Mouse (Mus musculus) intestine, embryonic 16.5 days (tissue): ENCODE data around the gene Cep89. TPM values are rescaled to one million over a fixed set of nuclear protein-coding genes. Genes with fewer than 3 reads are reported as not detected.

Experiments
- ATAC-seq: fragments of 200-750 bp; cut with Nextera tagmentation; 2 replicates; pipeline ENCODE4 v1.8.0; 2017; ENCODE audit warnings: moderate TSS enrichment, moderate library complexity
- H3K27ac ChIP-seq: fragments of 300-500 bp; sonication (generic); 2 replicates; pipeline ENCODE4 v1.5.1; 2014; ENCODE audit warnings: mild to moderate bottlenecking, low read length
- H3K27me3 ChIP-seq: fragments of 300-500 bp; sonication (generic); replicated peaks from 2 replicates; pipeline ENCODE4 v1.6.1; 2014; ENCODE audit warnings: low read length, control low read depth, mixed read lengths; ENCODE audit not compliant: control insufficient read depth, insufficient read depth
- H3K36me3 ChIP-seq: fragments of 300-500 bp; sonication (generic); 2 replicates; pipeline ENCODE4 v1.6.1; 2014; ENCODE audit warnings: low read length, control low read depth; ENCODE audit not compliant: control insufficient read depth, insufficient read depth
- H3K4me1 ChIP-seq: fragments of 300-500 bp; sonication (generic); 2 replicates; pipeline ENCODE4 v1.6.1; 2014; ENCODE audit warnings: low read length, control low read depth, mixed read lengths; ENCODE audit not compliant: control insufficient read depth, insufficient read depth
- H3K4me2 ChIP-seq: fragments of 300-500 bp; sonication (generic); 2 replicates; pipeline ENCODE4 v1.6.1; 2014; ENCODE audit warnings: low read depth, low read length, control low read depth
- H3K4me3 ChIP-seq: fragments of 300-500 bp; sonication (generic); 2 replicates; pipeline ENCODE4 v1.5.1; 2014; ENCODE audit warnings: mild to moderate bottlenecking, low read length
- H3K9ac ChIP-seq: fragments of 300-500 bp; sonication (generic); 2 replicates; pipeline ENCODE4 v1.6.1; 2014; ENCODE audit warnings: low read depth, low read length
- H3K9me3 ChIP-seq: fragments of 300-500 bp; sonication (generic); 2 replicates; pipeline ENCODE4 v1.6.1; 2016; ENCODE audit warnings: low read length, control low read depth; ENCODE audit not compliant: control insufficient read depth
- WGBS: fragments of 180-500 bp; shearing (Covaris S2); extraction: QIAGEN DNeasy Blood & Tissue Kit; methylation state at CpG from one replicate; pipeline ENCODE4 v1.1.7; 2014; 5-methylcytosine and 5-hydroxymethylcytosine counted together
- polyA plus RNA-seq: library from polyadenylated mRNA; unstranded; fragments of >200 nt; fragmentation: Nextera tagmentation; extraction: Ambion mirVana; gene quantifications from 2 replicates; pipeline ENCODE4 v1.2.1, GENCODE M21; 2015

Gene Cep89
- polyA plus RNA-seq, 1 experiment from 2014 or later: 45.0 TPM

- WGBS: 53% methylated on average over 5 of the region's 5 CpGs
- Histone ChIP-seq H3K4me2 (no peak overlapping the region), H3K9ac (no peak overlapping the region), H3K9me3 (no peaks in the 10 kb centered on the region), H3K36me3 (peaks cover 7% of the 10 kb centered on the region), H3K27me3 (no peaks in the 10 kb centered on the region), H3K4me1 (no peaks in the 10 kb centered on the region; the same call in 1 of the 2 replicates), H3K4me3 (no peak overlapping the region), H3K27ac (peak overlapping the region; percentile 29)
- no peak for ATAC-seq
Observed at GRCm38 (mm10) chr7:35362253-35362652, 34.6 kb upstream of the Cep89 start.

GRCm38 (mm10) chr7:35362868-35363267, 34.0 kb upstream of the Cep89 start:
- H3K4me3 ChIP-seq: no peak overlapping the region
- H3K9ac ChIP-seq: no peak overlapping the region
- no peak overlapping the region for H3K27ac ChIP-seq
- no peaks in the 10 kb centered on the region for H3K9me3 ChIP-seq
- no peaks in the 10 kb centered on the region; the same call in 1 of the 2 replicates for H3K4me1 ChIP-seq
- H3K36me3 ChIP-seq: peaks cover 7% of the 10 kb centered on the region
- peak; percentile 75 for ATAC-seq
- H3K4me2 ChIP-seq: no peak overlapping the region
- 52% methylated on average over 5 of the region's 5 CpGs for WGBS
- no peaks in the 10 kb centered on the region for H3K27me3 ChIP-seq

DNA sequence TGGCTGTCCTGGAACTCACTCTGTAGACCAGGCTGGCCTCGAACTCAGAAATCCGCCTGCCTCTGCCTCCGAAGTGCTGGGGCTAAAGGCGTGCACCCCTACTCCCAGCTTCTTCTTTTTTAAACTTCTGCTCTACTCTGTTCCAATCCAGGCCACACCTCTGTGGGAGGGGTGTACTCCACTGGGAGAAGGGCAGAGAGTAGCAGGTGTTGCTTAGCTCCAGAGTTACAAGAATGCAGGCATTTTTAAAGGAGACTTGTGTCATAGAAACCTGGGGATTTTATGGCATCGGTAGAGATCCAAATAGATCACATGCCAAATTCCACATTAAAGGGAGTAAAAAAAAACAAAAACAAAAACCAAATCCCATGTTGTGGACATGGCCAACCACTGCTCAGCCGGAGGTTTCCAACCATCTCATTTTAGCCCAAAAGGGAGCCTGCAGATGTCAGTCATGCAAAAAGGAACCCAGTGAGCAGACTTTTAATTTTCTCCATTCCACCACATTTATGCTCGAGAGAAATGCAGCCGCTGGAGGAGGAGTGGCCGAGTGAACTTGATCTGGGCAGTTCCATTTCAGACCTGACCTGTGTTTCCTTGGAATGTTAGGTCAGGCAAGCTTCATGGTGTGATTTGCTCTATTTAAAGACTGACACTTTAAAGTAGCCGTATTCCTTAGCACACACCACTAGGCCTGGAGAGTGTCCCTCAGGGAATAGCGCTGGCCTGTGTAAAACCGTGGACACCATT, 31.5 kb upstream of the Cep89 start:
- ATAC-seq: peak; percentile 32; the same call in 1 of the 2 replicates
- WGBS: 74% methylated on average over 12 of the region's 12 CpGs
- no peaks in the 10 kb centered on the region; the same call in 1 of the 2 replicates for H3K4me1 ChIP-seq
- no peak overlapping the region for H3K4me2 ChIP-seq
- no peak overlapping the region for H3K27ac ChIP-seq
- H3K36me3 ChIP-seq: peaks cover 10% of the 10 kb centered on the region
- H3K4me3 ChIP-seq: no peak overlapping the region
- no peaks in the 10 kb centered on the region for H3K27me3 ChIP-seq
- H3K9ac ChIP-seq: no peak overlapping the region
- H3K9me3 ChIP-seq: no peaks in the 10 kb centered on the region

GRCm38 (mm10) chr7:35371096-35371495, 25.7 kb upstream of the Cep89 start:
- H3K36me3 ChIP-seq: peaks cover 10% of the 10 kb centered on the region
- peak overlapping the region; percentile 1; the same call in 1 of the 2 replicates for H3K4me2 ChIP-seq
- H3K27me3 ChIP-seq: no peaks in the 10 kb centered on the region
- no peak overlapping the region for H3K4me3 ChIP-seq
- peaks cover 21% of the 10 kb centered on the region for H3K4me1 ChIP-seq
- no peaks in the 10 kb centered on the region for H3K9me3 ChIP-seq
- peak overlapping the region; percentile 97 for H3K27ac ChIP-seq
- peak overlapping the region; percentile 53; the same call in 1 of the 2 replicates for H3K9ac ChIP-seq
- no peak for ATAC-seq
- 54% methylated on average over 14 of the region's 14 CpGs for WGBS

DNA sequence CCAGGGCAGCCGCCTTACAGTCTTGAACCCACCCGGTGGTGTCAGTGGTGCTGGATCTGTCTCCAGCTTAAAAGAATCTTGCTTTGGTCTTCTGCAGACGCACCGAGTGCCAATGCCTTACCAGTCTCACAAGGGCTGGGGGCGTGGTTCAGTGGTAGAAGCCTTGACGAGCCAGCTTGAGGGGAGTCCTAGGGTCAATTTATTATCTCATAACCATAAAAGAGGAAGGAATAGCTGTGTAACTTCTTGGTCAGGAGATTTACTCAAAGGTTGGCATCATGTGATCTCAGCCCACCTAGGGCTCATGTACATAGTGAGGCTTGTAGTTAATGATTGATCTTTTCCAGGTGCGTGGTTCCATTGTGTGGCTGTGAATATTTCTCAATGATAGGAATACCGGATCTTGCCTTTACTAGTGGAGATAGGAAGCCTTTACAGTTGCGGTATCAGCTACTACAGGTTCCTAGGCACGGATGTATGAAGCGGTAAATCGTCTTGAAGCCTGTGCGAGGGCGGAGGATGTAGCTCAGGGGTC, 24.3 kb upstream of the Cep89 start:
- Histone ChIP-seq H3K4me3 (no peak overlapping the region), H3K9me3 (no peaks in the 10 kb centered on the region), H3K4me2 (peak overlapping the region; percentile 30; the same call in 1 of the 2 replicates), H3K4me1 (peaks cover 21% of the 10 kb centered on the region), H3K36me3 (peaks cover 3% of the 10 kb centered on the region; the same call in 1 of the 2 replicates), H3K27me3 (no peaks in the 10 kb centered on the region), H3K27ac (peak overlapping the region; percentile 97), H3K9ac (peak overlapping the region; percentile 60)
- ATAC-seq: peak; percentile 89
- 60% methylated on average over 14 of the region's 14 CpGs for WGBS

DNA sequence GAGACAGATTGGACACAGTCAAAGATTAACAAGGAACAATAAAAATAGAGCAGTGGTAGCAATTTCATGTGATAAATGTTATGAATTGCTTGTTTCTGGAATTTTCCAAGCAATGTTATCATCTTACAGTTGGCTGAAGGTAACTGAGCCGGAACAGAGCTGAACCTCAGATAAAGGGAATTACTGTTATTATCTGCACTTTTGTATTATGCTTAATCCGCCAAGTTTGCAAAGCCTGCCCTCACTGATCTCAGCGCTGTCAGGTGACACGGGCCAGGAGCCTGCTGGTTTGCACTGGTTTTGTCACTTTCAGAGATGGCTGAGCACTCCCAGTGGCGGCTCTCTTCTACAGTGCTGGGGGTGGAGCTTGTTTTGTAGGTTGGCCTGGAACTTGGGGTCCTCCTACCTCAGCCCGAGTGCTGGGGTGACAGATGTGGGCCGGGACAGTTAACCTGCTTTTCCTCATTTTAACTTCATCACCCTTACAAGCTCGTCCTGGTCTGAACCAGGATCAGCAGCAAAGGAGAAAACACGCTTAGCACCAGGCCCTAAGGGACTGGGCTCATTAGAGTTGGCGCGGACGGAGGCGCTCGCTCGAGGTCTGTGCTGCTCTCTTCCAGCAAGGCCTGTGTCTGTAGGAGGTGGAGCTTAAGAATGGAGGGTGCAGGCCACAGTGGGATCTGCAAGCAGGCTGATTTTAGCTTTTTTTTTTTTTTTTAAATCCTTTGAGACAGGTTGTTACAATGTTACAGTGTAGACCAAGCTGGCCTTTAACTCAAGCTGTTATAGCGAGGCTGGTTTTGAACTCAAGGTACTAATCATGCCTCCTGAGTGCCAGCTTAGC, 23.5 kb upstream of the Cep89 start:
- Histone ChIP-seq H3K27ac (peak overlapping the region; percentile 97), H3K9ac (peak overlapping the region; percentile 60), H3K36me3 (peaks cover under 1% of the 10 kb centered on the region; the same call in 1 of the 2 replicates), H3K4me2 (peak overlapping the region; percentile 30), H3K27me3 (no peaks in the 10 kb centered on the region), H3K4me1 (peaks cover 21% of the 10 kb centered on the region), H3K4me3 (no peak overlapping the region), H3K9me3 (no peaks in the 10 kb centered on the region)
- 48% methylated on average over 16 of the region's 16 CpGs for WGBS
- peak; percentile 86 for ATAC-seq

- H3K27me3 ChIP-seq: no peaks in the 10 kb centered on the region
- H3K9ac ChIP-seq: peak overlapping the region; percentile 59
- 0 out of 2 replicates have a peak overlapping the region, but pooled peaks have one; percentile 17 for H3K4me2 ChIP-seq
- ATAC-seq: no peak
- no peaks in the 10 kb centered on the region for H3K36me3 ChIP-seq
- WGBS: 86% methylated on average over 7 of the region's 7 CpGs
- H3K4me1 ChIP-seq: peaks cover 23% of the 10 kb centered on the region
- no peaks in the 10 kb centered on the region for H3K9me3 ChIP-seq
- peak overlapping the region; percentile 97 for H3K27ac ChIP-seq
- H3K4me3 ChIP-seq: no peak overlapping the region
Observed at GRCm38 (mm10) chr7:35374265-35374664, 22.6 kb upstream of the Cep89 start.

- WGBS: 82% methylated on average over 9 of the region's 9 CpGs
Observed at GRCm38 (mm10) chr7:35376623-35377022, 20.2 kb upstream of the Cep89 start.

More at GRCm38 (mm10) chr7:35376623-35377022, 20.2 kb upstream of the Cep89 start:
- Histone ChIP-seq H3K4me1 (peaks cover 26% of the 10 kb centered on the region), H3K9me3 (no peaks in the 10 kb centered on the region), H3K27me3 (no peaks in the 10 kb centered on the region), H3K4me3 (no peak overlapping the region), H3K4me2 (no peak overlapping the region), H3K36me3 (peaks cover 3% of the 10 kb centered on the region; the same call in 1 of the 2 replicates), H3K27ac (no peak overlapping the region), H3K9ac (no peak overlapping the region)
- no peak for ATAC-seq
